Mouse (Mus musculus): ENCODE measurements around the gene Pik3ap1.

The Pik3ap1 gene

GRCm38 (mm10) chr19:41282216-41282615, 102.7 kb downstream of the Pik3ap1 start:
- no peak for DNase-seq (ENCODE audit: low spot score in 2 of 2)

DNA sequence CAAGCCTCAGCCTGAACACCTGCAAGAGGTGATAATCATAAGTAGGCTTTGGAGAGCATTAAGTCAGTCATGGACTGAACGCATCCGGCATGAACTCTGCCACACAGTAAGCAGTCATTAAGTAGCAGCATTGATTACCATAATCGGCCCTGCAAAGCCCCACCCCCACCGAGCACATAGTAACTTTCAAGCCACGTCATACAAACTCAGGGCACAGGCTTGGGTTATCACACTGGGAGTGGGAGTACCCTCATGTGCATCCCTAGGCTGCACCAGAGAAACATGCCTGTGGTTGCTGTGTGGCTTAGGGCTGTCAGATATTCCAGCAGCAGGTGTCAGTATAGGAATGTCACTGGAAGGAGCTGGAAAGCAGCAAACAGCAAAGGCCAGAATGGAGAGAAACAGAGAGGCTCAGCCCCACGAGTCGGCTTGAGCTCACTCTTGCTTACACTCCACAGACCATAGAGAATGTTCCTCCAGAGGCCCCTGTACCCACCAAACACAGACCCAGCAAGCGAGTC, 105.1 kb downstream of the Pik3ap1 start:
- no peak for DNase-seq (ENCODE audit: low spot score in 2 of 2)

DNA sequence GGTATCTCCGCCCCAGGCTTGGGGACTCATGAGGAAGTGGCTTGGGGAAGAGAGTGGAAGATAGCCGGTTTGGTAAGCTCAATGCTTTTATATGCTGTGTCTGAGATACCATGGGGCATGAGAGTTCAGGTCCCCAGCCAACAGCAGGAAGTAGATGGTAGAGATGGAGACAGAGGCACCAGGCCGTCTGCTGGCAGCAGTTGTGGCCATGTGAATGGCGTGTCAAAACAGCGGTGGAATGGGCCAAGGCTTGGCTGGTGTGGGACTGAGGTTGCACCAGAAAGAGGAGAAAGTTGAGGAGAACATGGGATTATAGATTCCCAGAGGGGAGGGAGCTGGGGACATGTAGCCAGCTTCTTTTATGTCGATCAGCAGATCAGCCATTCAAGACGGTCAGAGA, 106.3 kb downstream of the Pik3ap1 start:
- no peak for DNase-seq (ENCODE audit: low spot score in 2 of 2)

GRCm38 (mm10) chr19:41275588-41275987, 109.3 kb downstream of the Pik3ap1 start:
- no peak for DNase-seq (ENCODE audit: low spot score in 2 of 2)

- DNase-seq (ENCODE audit: low spot score in 2 of 2), result no peak
Observed at GRCm38 (mm10) chr19:41270906-41271305, 114.0 kb downstream of the Pik3ap1 start.

GRCm38 (mm10) chr19:41270151-41270727, 114.7 kb downstream of the Pik3ap1 start:
- no peak for DNase-seq (ENCODE audit: low spot score in 2 of 2)

DNA sequence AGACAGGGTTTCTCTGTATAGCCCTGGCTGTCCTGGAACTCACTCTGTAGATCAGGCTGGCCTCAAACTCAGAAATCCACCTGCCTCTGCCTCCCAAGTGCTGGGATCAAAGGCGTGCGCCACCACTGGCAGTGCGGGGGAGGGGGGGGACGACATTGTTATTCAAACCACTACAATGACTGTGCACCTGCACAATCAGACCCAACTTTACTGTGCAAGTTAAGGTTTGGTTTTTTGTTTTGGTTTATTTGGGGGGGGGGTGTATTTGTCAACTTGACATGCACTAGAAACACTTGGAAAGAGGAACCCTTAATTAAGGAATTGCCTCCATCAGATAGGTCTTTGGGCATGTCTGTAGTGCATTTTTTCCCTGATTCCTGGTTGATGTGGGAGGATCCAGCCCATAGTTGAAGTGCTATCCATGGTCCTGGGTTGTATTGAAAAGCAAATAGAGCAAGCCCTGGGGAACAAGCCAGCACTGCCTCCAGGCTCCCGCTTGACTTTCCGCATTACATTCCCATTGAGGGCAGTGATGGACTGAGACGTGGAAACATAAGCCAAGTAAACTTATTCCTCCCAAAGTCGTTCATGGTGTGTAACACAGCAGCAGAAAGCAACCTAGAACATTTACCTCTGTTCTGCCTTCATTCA, 118.5 kb downstream of the Pik3ap1 start:
- DNase-seq (ENCODE audit: low spot score in 2 of 2), result no peak

DNA sequence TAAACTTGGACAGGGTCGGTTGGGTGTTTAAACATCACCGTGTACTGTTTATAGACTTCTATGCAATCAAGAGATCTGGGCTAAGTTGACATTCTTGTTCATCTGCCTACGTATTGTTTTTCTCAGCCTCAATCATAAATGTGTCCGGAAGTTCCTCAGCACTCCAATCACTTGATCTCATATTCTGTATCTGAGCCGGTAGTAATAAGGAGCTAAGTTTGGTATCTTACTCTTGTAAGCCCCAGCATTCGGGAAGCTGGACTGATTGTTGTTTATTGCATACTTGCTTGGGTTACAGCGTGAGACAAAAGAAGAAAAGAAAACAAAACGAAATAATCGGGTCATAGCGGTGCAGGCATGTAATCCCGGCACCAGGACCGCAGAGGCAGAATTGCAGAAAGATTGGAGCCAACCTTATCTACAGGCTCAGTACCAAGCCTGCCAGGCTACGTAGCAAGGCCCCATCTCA, 120.5 kb downstream of the Pik3ap1 start:
- no peak for DNase-seq (ENCODE audit: low spot score in 2 of 2)

GRCm38 (mm10) chr19:41263630-41264295, 121.1 kb downstream of the Pik3ap1 start, which contains the start of gene Tm9sf3:
Gene Tm9sf3 (minus strand): TSS chr19:41263997.
- peak; percentile 78 to 83 for DNase-seq (ENCODE audit: low spot score in 2 of 2)

- DNase-seq (ENCODE audit: low spot score in 2 of 2), result peak; percentile 53 to 54
Observed at GRCm38 (mm10) chr19:41262712-41263629, 121.9 kb downstream of the Pik3ap1 start.

- no peak for DNase-seq (ENCODE audit: low spot score in 2 of 2)
Observed at GRCm38 (mm10) chr19:41260736-41261135, 124.2 kb downstream of the Pik3ap1 start.

GRCm38 (mm10) chr19:41259256-41259655, 125.6 kb downstream of the Pik3ap1 start:
- no peak for DNase-seq (ENCODE audit: low spot score in 2 of 2)

DNA sequence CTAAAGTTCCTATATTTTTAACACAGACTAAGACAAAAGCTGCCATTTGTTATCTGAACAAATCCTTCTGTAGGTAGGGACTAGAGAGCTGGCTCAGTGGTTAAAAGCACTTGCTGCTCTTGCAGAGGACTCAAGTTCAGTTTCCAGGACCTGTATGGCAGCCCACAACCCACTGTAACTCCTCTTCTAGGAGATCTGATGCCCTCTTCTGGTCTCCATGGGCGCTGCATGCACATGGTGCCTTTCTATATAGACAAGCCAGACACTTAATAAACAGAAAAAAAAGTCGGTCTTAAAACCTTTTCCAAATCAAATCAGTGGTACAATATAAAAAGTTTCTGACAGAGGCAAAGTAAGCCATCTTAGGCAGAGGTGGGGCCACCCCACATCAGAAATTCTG, 126.2 kb downstream of the Pik3ap1 start:
- DNase-seq (ENCODE audit: low spot score in 2 of 2), result peak; percentile 40 to 63

GRCm38 (mm10) chr19:41254584-41254983, 130.3 kb downstream of the Pik3ap1 start:
- no peak for DNase-seq (ENCODE audit: low spot score in 2 of 2)

- no peak for DNase-seq (ENCODE audit: low spot score in 2 of 2)
Observed at GRCm38 (mm10) chr19:41248968-41249367, 135.9 kb downstream of the Pik3ap1 start.

DNA sequence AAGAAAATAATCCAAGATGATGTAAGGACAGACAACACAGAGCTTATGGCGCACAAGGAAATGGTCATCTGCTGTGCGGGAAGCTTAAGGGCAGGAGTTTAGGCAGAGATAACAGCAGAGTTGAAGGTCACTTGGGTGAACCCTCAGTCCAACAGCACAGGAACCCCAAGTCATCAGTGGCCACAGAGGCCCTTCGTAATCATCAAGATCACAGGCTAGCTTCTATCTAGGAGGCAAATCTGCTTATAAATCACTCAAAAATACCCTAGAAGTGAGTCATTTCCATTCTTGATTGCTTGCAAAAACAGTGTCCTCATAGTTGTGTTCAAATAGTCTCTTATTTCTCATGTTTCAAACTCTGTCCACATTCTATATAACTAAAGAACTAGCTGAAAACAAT, 136.6 kb downstream of the Pik3ap1 start:
- no peak for DNase-seq (ENCODE audit: low spot score in 2 of 2)

GRCm38 (mm10) chr19:41246271-41246670, 138.6 kb downstream of the Pik3ap1 start:
- no peak for DNase-seq (ENCODE audit: low spot score in 2 of 2)

DNA sequence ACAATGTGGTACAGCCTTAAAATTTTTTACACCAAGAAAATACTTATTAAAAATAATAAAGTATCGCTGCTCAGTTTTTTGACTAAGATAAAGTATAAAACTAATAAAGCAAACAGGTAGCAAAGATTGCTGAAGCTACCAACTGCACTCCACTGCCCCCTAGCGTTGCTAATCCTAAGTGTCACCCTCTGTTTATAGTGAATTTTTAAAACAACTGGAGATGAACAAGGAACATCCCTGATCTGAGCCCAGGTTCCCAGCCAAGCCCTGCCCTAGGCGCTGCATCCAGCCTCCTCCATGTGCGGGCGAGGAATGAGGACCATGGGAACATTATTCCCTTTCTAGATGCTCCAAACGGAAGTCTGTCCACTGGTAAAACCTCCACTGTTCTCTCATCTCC, 140.3 kb downstream of the Pik3ap1 start:
- DNase-seq (ENCODE audit: low spot score in 2 of 2), result peak in 1 of 2 experiments; percentile 43

- no peak for DNase-seq (ENCODE audit: low spot score in 2 of 2)
Observed at GRCm38 (mm10) chr19:41241997-41242396, 142.9 kb downstream of the Pik3ap1 start.

- DNase-seq (ENCODE audit: low spot score in 2 of 2), result no peak
Observed at GRCm38 (mm10) chr19:41233698-41234097, 151.2 kb downstream of the Pik3ap1 start.
